8 mouse cellular contexts compared by ENCODE assay signal in genomic region chr4:122996618-122997381, GRCm38 (mm10). TPM values are rescaled to one million over a fixed set of nuclear protein-coding genes. Genes with fewer than 3 reads are reported as not detected.
DNase-seq lines count a peak whose midpoint lies in the region; ATAC-seq and TF ChIP-seq lines count a peak whose summit lies in the region.

No protein-coding gene starts in this region.

- H3K9ac ChIP-seq in hindbrain, embryonic 11.5 days (ENCODE audit: low read depth, low read length), result peak overlapping the region; percentile 93
- no peak overlapping the region for H3K9ac ChIP-seq in liver, embryonic 14.5 days (replicated peaks)

- H3K36me3 ChIP-seq in hindbrain, embryonic 11.5 days (ENCODE audit: control insufficient read depth, insufficient read depth, low read length), result no peaks in the 10 kb centered on the region
- no peaks in the 10 kb centered on the region for H3K36me3 ChIP-seq in liver, embryonic 14.5 days (replicated peaks; ENCODE audit: control insufficient read depth, insufficient read depth, low read depth)

- H3K9me3 ChIP-seq in hindbrain, embryonic 11.5 days (ENCODE audit: control insufficient read depth, low read length), result no peaks in the 10 kb centered on the region
- no peaks in the 10 kb centered on the region for H3K9me3 ChIP-seq in liver, embryonic 14.5 days (ENCODE audit: control insufficient read depth, low read length)

- no peak for TF ChIP-seq EP300 in liver, embryonic 14.5 days (IDR thresholded peaks at IDR 0.05; ENCODE audit: low read depth)

- H3K4me3 ChIP-seq in hindbrain, embryonic 11.5 days (ENCODE audit: low read depth, low read length), result peak overlapping the region; percentile 88
- peak overlapping the region; percentile 36 to 53 for H3K4me3 ChIP-seq in liver, embryonic 14.5 days (ENCODE audit: insufficient read depth in 1 of 2, low read depth in 2 of 2, low read length in 2 of 2)

- no peaks in the 10 kb centered on the region for H3K27me3 ChIP-seq in hindbrain, embryonic 11.5 days (ENCODE audit: control insufficient read depth, insufficient read depth, low read length)
- peaks cover 44% of the 10 kb centered on the region for H3K27me3 ChIP-seq in liver, embryonic 14.5 days (ENCODE audit: control insufficient read depth, insufficient read depth, low read length)

- WGBS in hindbrain, embryonic 11.5 days, result 0% methylated on average over 47 of the region's 47 CpGs
- under 1% methylated on average over 47 of the region's 47 CpGs for WGBS in liver, embryonic 14.5 days (ENCODE audit: insufficient replicate concordance)

- peak overlapping the region; percentile 81 for H3K4me2 ChIP-seq in hindbrain, embryonic 11.5 days (replicated peaks; ENCODE audit: low read depth, low read length)
- peak overlapping the region; percentile 66 for H3K4me2 ChIP-seq in liver, embryonic 14.5 days (ENCODE audit: low read depth)

- ATAC-seq in cerebellum, adult (ENCODE audit: insufficient number of reproducible peaks, low FRiP score, low TSS enrichment), result no peak
- peak; percentile 6; the same call in 1 of the 2 replicates for ATAC-seq in hindbrain, embryonic 11.5 days (ENCODE audit: low FRiP score)
- ATAC-seq in liver, embryonic 14.5 days (ENCODE audit: insufficient read depth), result no peak

- DNase-seq in cerebellum, postnatal 10 days, result peak; percentile 74
- DNase-seq in 3T3-L1 (ENCODE audit: low read depth, low spot score), result peak; percentile 19
- peak; percentile 86 for DNase-seq in embryo, embryonic 11 days
- DNase-seq in hindbrain, embryonic 11.5 days (ENCODE audit: low spot score), result peak; percentile 79
- no peak for DNase-seq in liver, embryonic 14.5 days (ENCODE audit: low read depth in 3 of 3, low spot score in 3 of 3)
- peak; percentile 68 for DNase-seq in neural tube, embryonic 10.5 days (ENCODE audit: extremely low spot score, low spot score)
- DNase-seq in urinary bladder, postnatal 14 days (ENCODE audit: low spot score), result peak; percentile 53

- peak overlapping the region; percentile 98 for H3K27ac ChIP-seq in hindbrain, embryonic 11.5 days (ENCODE audit: low read depth, low read length)
- no peak overlapping the region for H3K27ac ChIP-seq in liver, embryonic 14.5 days

- no peak for TF ChIP-seq CTCF in liver, embryonic 14.5 days (IDR thresholded peaks at IDR 0.05; ENCODE audit: low read depth)

- peaks cover 16% of the 10 kb centered on the region for H3K4me1 ChIP-seq in hindbrain, embryonic 11.5 days (replicated peaks; ENCODE audit: control insufficient read depth, insufficient read depth, low read length)
- H3K4me1 ChIP-seq in liver, embryonic 14.5 days (replicated peaks; ENCODE audit: control insufficient read depth in 2 of 2, insufficient read depth in 2 of 2, low read length in 1 of 2), result 0 out of 4 replicates have a peak, but pooled peaks cover 0 to 2% of the 10 kb centered on the region in 2 experiments

RNA-seq across cellular contexts. Expression of gene Mycl, which starts 1.3 kb away (rescaled TPM):
- polyA plus RNA-seq in hindbrain, embryonic 11.5 days (2014; fragmentation: Nextera tagmentation; extraction: Ambion mirVana), result 76.1 and 92.7 TPM in 2 replicates
- 0.37 and 0.53 TPM in 2 replicates for polyA plus RNA-seq in liver, embryonic 14.5 days (2012; rRNA removed)
- polyA plus RNA-seq in liver, embryonic 14.5 days (2014; fragmentation: Nextera tagmentation; extraction: Ambion mirVana), result 0.44 and 0.52 TPM in 2 replicates

RNA-seq across cellular contexts. Expression of gene Trit1, which starts 19.6 kb away (rescaled TPM):
- polyA plus RNA-seq in hindbrain, embryonic 11.5 days (2014; fragmentation: Nextera tagmentation; extraction: Ambion mirVana), result 24.4 and 26.6 TPM in 2 replicates
- polyA plus RNA-seq in liver, embryonic 14.5 days (2012; rRNA removed), result 2.4 and 3.7 TPM in 2 replicates
- 5.2 and 5.3 TPM in 2 replicates for polyA plus RNA-seq in liver, embryonic 14.5 days (2014; fragmentation: Nextera tagmentation; extraction: Ambion mirVana)

RNA-seq across cellular contexts. Expression of gene Mfsd2a, which starts 35.8 kb away (rescaled TPM):
- 25.2 and 27.0 TPM in 2 replicates for polyA plus RNA-seq in hindbrain, embryonic 11.5 days (2014; fragmentation: Nextera tagmentation; extraction: Ambion mirVana)
- polyA plus RNA-seq in liver, embryonic 14.5 days (2012; rRNA removed), result 0.03 and 0.08 TPM in 2 replicates
- polyA plus RNA-seq in liver, embryonic 14.5 days (2014; fragmentation: Nextera tagmentation; extraction: Ambion mirVana), result 0.22 TPM in 1 of 2 replicates, not detected in the other

Comparison
In these comparisons a context has a peak if more than half of its experiments do, and no peak if none do; other contexts are left out.
1. DNase-seq: peak in cerebellum, postnatal 10 days (2 of 2), 3T3-L1 (single experiment), embryo, embryonic 11 days (single experiment), hindbrain, embryonic 11.5 days (single experiment), neural tube, embryonic 10.5 days (single experiment) and urinary bladder, postnatal 14 days (single experiment); none in liver, embryonic 14.5 days (0 of 3).
2. RNA of gene Mycl, which starts 1.3 kb away (polyA plus RNA-seq): 76.1 to 92.7 TPM in hindbrain, embryonic 11.5 days; 0.37 to 0.53 TPM in liver, embryonic 14.5 days; every median in the first group is over 10 times any median in the second.
3. RNA of gene Mfsd2a, which starts 35.8 kb away (polyA plus RNA-seq): 25.2 to 27.0 TPM in hindbrain, embryonic 11.5 days; 0.03 to 0.22 TPM in liver, embryonic 14.5 days; every median in the first group is over 10 times any median in the second.